Comparison of ENCODE assay signal across 9 mouse cellular contexts in the genomic region with DNA sequence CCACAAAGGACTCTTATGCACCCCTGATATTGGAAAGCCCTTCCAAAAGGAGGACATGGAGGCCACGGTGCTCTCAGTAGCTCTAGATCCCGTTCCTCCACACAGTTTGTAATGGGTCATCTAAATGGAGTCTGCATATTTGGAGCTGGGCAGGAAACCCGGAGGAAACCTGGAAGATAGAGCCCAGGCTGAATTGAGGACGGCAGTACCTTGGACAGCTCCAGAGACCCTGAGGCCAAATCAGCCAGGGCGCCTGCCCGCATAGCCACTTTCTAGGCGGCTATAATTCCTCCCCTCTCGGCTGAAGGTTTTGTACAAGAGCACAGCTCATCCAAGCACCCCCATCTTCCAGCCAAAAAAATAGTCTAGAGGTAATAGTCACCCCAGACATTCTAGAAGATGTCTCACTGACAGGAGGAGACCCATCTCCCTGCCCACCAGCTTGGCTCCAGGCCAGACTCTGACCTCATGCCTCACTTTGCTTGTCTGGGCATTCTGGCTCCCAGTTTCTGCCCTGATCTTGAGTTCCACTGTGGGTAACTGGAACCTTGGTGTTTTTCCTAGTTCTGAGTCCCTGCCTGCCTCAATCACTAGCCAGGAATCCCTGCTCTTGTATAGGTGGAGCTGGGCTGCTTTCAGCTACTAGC. TPM values are rescaled to one million over a fixed set of nuclear protein-coding genes. Genes with fewer than 3 reads are reported as not detected.
DNase-seq lines count a peak whose midpoint lies in the region; ATAC-seq and TF ChIP-seq lines count a peak whose summit lies in the region.
"Had no signal": no experiment of that assay in that cellular context is flagged by ENCODE, and none has a peak within 500 bp of the region (broad histone marks: within the 10 kb centered on the region; RNA-seq: fewer than 3 reads in every experiment).

No protein-coding gene starts in this region.

- H3K4me1 ChIP-seq in lung, embryonic 14.5 days (ENCODE audit: insufficient read depth), result no peaks in the 10 kb centered on the region
- H3K4me1 ChIP-seq in limb, embryonic 14.5 days (ENCODE audit: control insufficient read depth, insufficient read depth, low read length), result no peaks in the 10 kb centered on the region

- H3K27me3 ChIP-seq in lung, embryonic 14.5 days (ENCODE audit: insufficient read depth, low read length), result peaks cover 54% of the 10 kb centered on the region
- H3K27me3 ChIP-seq in limb, embryonic 14.5 days (ENCODE audit: control insufficient read depth, insufficient read depth, low read length), result peaks cover 60% of the 10 kb centered on the region

- H3K9ac ChIP-seq in lung, embryonic 14.5 days, result no peak overlapping the region
- no peak overlapping the region for H3K9ac ChIP-seq in limb, embryonic 14.5 days (ENCODE audit: low read depth, low read length, severe bottlenecking)
- H3K9ac ChIP-seq: lung, embryonic 15.5 days had no signal

- no peak overlapping the region for H3K4me3 ChIP-seq in lung, embryonic 14.5 days (ENCODE audit: low read depth, low read length)
- H3K4me3 ChIP-seq in limb, embryonic 14.5 days (replicated peaks; ENCODE audit: low read length), result no peak overlapping the region
- H3K4me3 ChIP-seq: lung, embryonic 15.5 days had no signal

- 3% methylated on average over 8 of the region's 8 CpGs for WGBS in lung, embryonic 14.5 days
- WGBS in limb, embryonic 14.5 days, result 5% methylated on average over 8 of the region's 8 CpGs

- no peak for ATAC-seq in lung, embryonic 14.5 days (ENCODE audit: insufficient read depth)
- no peak for ATAC-seq in limb, embryonic 14.5 days (ENCODE audit: low FRiP score, low read depth)

- H3K9me3 ChIP-seq in lung, embryonic 14.5 days (ENCODE audit: low read depth, low read length), result no peaks in the 10 kb centered on the region
- no peaks in the 10 kb centered on the region for H3K9me3 ChIP-seq in limb, embryonic 14.5 days (ENCODE audit: control insufficient read depth, low read length)
- H3K9me3 ChIP-seq: lung, embryonic 15.5 days had no signal

- DNase-seq in cerebellum, postnatal 10 days, result peak; percentile 90 to 91
- no peak for DNase-seq in cerebellum, adult 11-12 months
- DNase-seq in lung, embryonic 14.5 days, result peak; percentile 92
- no peak for DNase-seq in lung, adult 18-20 months
- DNase-seq in embryo, embryonic 10 days (ENCODE audit: low spot score), result peak; percentile 82
- peak; percentile 75 for DNase-seq in limb, embryonic 14.5 days (ENCODE audit: low spot score)
- DNase-seq in thymus, postnatal 14 days, result peak; percentile 51
- DNase-seq in frontal cortex, adult 2 months (ENCODE audit: extremely low spot score in 1 of 2, low spot score in 1 of 2), result no peak

- H3K4me2 ChIP-seq in lung, embryonic 14.5 days, result no peak overlapping the region
- no peak overlapping the region for H3K4me2 ChIP-seq in limb, embryonic 14.5 days (replicated peaks; ENCODE audit: low read depth, low read length, severe bottlenecking)
- H3K4me2 ChIP-seq: lung, embryonic 15.5 days had no signal

- no peak for TF ChIP-seq CTCF in lung, embryonic 14.5 days (IDR thresholded peaks at IDR 0.05; ENCODE audit: low read depth)

- no peaks in the 10 kb centered on the region for H3K36me3 ChIP-seq in lung, embryonic 14.5 days (ENCODE audit: insufficient read depth)
- no peaks in the 10 kb centered on the region for H3K36me3 ChIP-seq in limb, embryonic 14.5 days (ENCODE audit: control insufficient read depth, insufficient read depth, low read length)
- H3K36me3 ChIP-seq: lung, embryonic 15.5 days had no signal

- H3K27ac ChIP-seq in lung, embryonic 14.5 days (ENCODE audit: low read depth), result no peak overlapping the region
- H3K27ac ChIP-seq in limb, embryonic 14.5 days (replicated peaks; ENCODE audit: low read depth, low read length), result no peak overlapping the region
- H3K27ac ChIP-seq: lung, embryonic 15.5 days had no signal

- no peak for TF ChIP-seq POLR2A in limb, embryonic 14.5 days (IDR thresholded peaks at IDR 0.05; ENCODE audit: borderline replicate concordance, extremely low read depth, insufficient read depth, insufficient read length)

RNA-seq across cellular contexts. Expression of gene Gabbr2, which starts 1.3 kb away (rescaled TPM):
- polyA plus RNA-seq in lung, embryonic 14.5 days (2014; fragmentation: Nextera tagmentation; extraction: Ambion mirVana), result 0.07 TPM in 1 of 2 replicates, not detected in the other
- 0.09 and 0.30 TPM in 2 replicates for polyA plus RNA-seq in limb, embryonic 14.5 days (2012; rRNA removed)
- 0.07 and 0.15 TPM in 2 replicates for polyA plus RNA-seq in limb, embryonic 14.5 days (2014; fragmentation: Nextera tagmentation; extraction: Ambion mirVana)
- polyA plus RNA-seq in frontal cortex, adult 2 months (2012; rRNA removed), result 95.3 and 104 TPM in 2 replicates

Comparison
In these comparisons a context has a peak if more than half of its experiments do, and no peak if none do; other contexts are left out.
1. DNase-seq: peak in cerebellum, postnatal 10 days (2 of 2), lung, embryonic 14.5 days (single experiment), embryo, embryonic 10 days (single experiment), limb, embryonic 14.5 days (single experiment) and thymus, postnatal 14 days (single experiment); none in cerebellum, adult 11-12 months (single experiment), lung, adult 18-20 months (0 of 2) and frontal cortex, adult 2 months (0 of 2).
2. RNA of gene Gabbr2, which starts 1.3 kb away (polyA plus RNA-seq): 95.3 to 104 TPM in frontal cortex, adult 2 months; 0.07 to 0.30 TPM in limb, embryonic 14.5 days and 0.07 TPM in lung, embryonic 14.5 days; every median in the first group is over 10 times any median in the second.